Mouse (Mus musculus) lung, adult 2 months (tissue): ENCODE data around the gene Hipk4.

Source experiments
- CTCF ChIP-seq: fragments of 200-500 bp; IDR thresholded peaks from 2 replicates; pipeline ENCODE4 v1.5.1; 2011; ENCODE audit warnings: mild to moderate bottlenecking, low read length, control low read depth; ENCODE audit not compliant: insufficient read depth
- POLR2A ChIP-seq: fragments of 200-500 bp; IDR thresholded peaks from 2 replicates; pipeline ENCODE4 v1.6.1; 2011; ENCODE audit warnings: low read depth, mild to moderate bottlenecking, control low read depth, low read length, borderline replicate concordance; ENCODE audit errors: extremely low read depth

DNA sequence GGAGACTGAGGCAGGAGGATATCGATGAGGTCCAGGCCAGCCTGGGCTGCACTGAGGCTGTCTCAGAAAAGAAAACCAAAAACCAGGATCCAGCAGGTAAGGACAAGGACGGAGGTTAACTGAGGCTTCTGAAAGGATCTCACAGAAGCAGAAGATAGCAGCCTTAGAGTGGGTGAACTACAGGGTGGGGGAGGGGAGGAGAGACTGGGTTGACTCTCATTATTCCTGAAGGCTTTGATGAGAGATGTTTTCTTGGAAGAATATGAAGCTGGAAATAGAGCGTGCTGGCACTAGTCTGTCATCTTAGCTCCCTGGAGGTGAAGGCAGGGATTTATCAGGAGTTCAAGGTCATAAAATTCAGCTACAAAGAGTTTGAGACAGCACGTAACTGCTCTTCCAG, 20.8 kb downstream of the Hipk4 start:
- TF ChIP-seq CTCF, result no peak
- TF ChIP-seq POLR2A, result no peak
